ENCODE assay signal across 8 mouse cellular contexts in the genomic region with DNA sequence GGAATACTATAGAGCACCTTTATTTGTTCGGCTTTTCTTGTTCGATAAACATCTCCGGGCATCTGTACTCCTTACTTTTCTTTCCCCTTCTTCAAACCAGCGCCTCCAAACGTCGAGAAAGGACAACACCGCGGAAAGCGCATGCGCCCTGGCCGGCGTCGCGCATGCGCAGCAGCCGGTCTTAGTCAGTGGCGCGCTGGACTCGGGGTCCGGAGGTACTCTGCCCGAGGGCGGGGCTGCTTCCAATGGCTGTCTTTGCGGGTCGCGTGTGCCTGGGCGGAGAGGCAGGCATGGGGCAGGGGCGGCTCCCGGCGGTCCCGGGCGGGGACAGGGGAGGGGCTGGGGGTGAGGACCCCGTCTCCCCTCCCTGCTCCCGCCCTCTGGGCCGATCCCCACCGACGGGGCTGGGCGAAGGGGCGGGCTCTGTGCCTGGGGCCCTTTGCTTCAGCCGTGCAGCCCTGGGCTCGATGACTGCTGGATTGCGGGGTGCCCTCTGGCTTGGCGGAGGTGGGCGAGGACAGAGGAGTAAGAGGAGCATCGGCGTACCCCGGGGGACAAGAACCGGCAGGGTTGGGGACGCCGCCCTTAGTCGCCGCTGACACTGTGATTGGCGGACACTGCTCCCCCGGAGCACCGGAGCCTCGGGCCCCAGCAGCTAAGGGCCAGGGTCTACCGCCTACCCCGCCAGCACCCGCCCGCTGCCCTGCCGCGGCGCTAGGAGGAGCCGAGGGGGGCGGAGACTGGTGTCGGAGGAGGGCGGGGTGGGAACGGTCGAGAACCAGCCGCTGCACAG. TPM values are rescaled to one million over a fixed set of nuclear protein-coding genes. Genes with fewer than 3 reads are reported as not detected.
DNase-seq lines count a peak whose midpoint lies in the region; ATAC-seq and TF ChIP-seq lines count a peak whose summit lies in the region.

A gene (minus strand): TSS at position 101 of the 793 bp plus-strand sequence.
A gene (plus strand): TSS at position 165 of the 793 bp plus-strand sequence.

- under 1% methylated on average over 67 of the region's 69 CpGs for WGBS in embryonic facial prominence, embryonic 13.5 days
- under 1% methylated on average over 69 of the region's 69 CpGs for WGBS in heart, adult 2 months
- WGBS in limb, embryonic 13.5 days: under 1% methylated on average over 59 of the region's 69 CpGs
- WGBS in midbrain, embryonic 16.5 days: under 1% methylated on average over 63 of the region's 69 CpGs

- intact Hi-C loops in heart, adult 2 months (cut with DNase I): loop anchor here (2.0 to 10.0 kb wide), 5 partner anchors 79 to 865 kb away; a partner anchor contains a TSS

- peak; percentile 95 for DNase-seq in 3134 (ENCODE audit: extremely low read depth, insufficient read length, low spot score)
- peak; percentile 95 to 97 for DNase-seq in adrenal gland, postnatal 36 days
- peak; percentile 93 to 95 for DNase-seq in heart, adult 2 months
- peak; percentile 92 to 93 for DNase-seq in kidney, adult 8-10 months
- peak; percentile 90 to 92 for DNase-seq in spleen, postnatal 10 days (ENCODE audit: low spot score in 2 of 2)

- H3K27me3 ChIP-seq in embryonic facial prominence, embryonic 13.5 days: no peaks in the 10 kb centered on the region
- no peaks in the 10 kb centered on the region for H3K27me3 ChIP-seq in heart, adult 2 months (ENCODE audit: control insufficient read depth, insufficient read depth, low read length)
- H3K27me3 ChIP-seq in limb, embryonic 13.5 days: no peaks in the 10 kb centered on the region
- no peaks in the 10 kb centered on the region for H3K27me3 ChIP-seq in midbrain, embryonic 16.5 days (ENCODE audit: control insufficient read depth, insufficient read depth, low read depth, low read length)

- H3K9me3 ChIP-seq in embryonic facial prominence, embryonic 13.5 days: 0 out of 2 replicates have a peak, but pooled peaks cover 3% of the 10 kb centered on the region
- no peaks in the 10 kb centered on the region for H3K9me3 ChIP-seq in limb, embryonic 13.5 days
- no peaks in the 10 kb centered on the region for H3K9me3 ChIP-seq in midbrain, embryonic 16.5 days (replicated peaks; ENCODE audit: control insufficient read depth, low read length, poor library complexity, severe bottlenecking)

- peak within 1 kb of the TSS; percentile 88 for H3K9ac ChIP-seq in embryonic facial prominence, embryonic 13.5 days
- H3K9ac ChIP-seq in heart, adult 2 months (ENCODE audit: low read depth, low read length): peak within 1 kb of the TSS; percentile 90
- H3K9ac ChIP-seq in limb, embryonic 13.5 days: peak within 1 kb of the TSS; percentile 76
- peak within 1 kb of the TSS; percentile 92 for H3K9ac ChIP-seq in midbrain, embryonic 16.5 days (ENCODE audit: low read depth, low read length)

- TF ChIP-seq CTCF in heart, adult 2 months (IDR thresholded peaks at IDR 0.05): peak; percentile 38

- peaks cover 25% of the 10 kb centered on the region for H3K4me1 ChIP-seq in embryonic facial prominence, embryonic 13.5 days
- H3K4me1 ChIP-seq in heart, adult 2 months (ENCODE audit: control insufficient read depth, insufficient read depth, low read length): peaks cover 8% of the 10 kb centered on the region
- H3K4me1 ChIP-seq in limb, embryonic 13.5 days: peaks cover 24% of the 10 kb centered on the region
- peaks cover 32% of the 10 kb centered on the region for H3K4me1 ChIP-seq in midbrain, embryonic 16.5 days (ENCODE audit: control insufficient read depth, insufficient read depth, low read length)

- H3K79me2 ChIP-seq in heart, adult 2 months (replicated peaks; ENCODE audit: control insufficient read depth, insufficient read depth, low read length): peaks cover 7% of the 10 kb centered on the region

- peak within 1 kb of the TSS; percentile 78 for H3K4me2 ChIP-seq in embryonic facial prominence, embryonic 13.5 days
- H3K4me2 ChIP-seq in limb, embryonic 13.5 days (replicated peaks): peak within 1 kb of the TSS; percentile 87
- peak within 1 kb of the TSS; percentile 98 for H3K4me2 ChIP-seq in midbrain, embryonic 16.5 days (ENCODE audit: low read length)

- peak within 1 kb of the TSS; percentile 96 for H3K27ac ChIP-seq in embryonic facial prominence, embryonic 13.5 days
- H3K27ac ChIP-seq in heart, adult 2 months: peak within 1 kb of the TSS; percentile 98
- peak within 1 kb of the TSS; percentile 94 for H3K27ac ChIP-seq in limb, embryonic 13.5 days
- H3K27ac ChIP-seq in midbrain, embryonic 16.5 days (ENCODE audit: low read length): peak within 1 kb of the TSS; percentile 94

- no peaks in the 10 kb centered on the region for H3K36me3 ChIP-seq in embryonic facial prominence, embryonic 13.5 days
- peaks cover 3% of the 10 kb centered on the region for H3K36me3 ChIP-seq in heart, adult 2 months (ENCODE audit: control insufficient read depth, insufficient read depth, low read length)
- no peaks in the 10 kb centered on the region for H3K36me3 ChIP-seq in limb, embryonic 13.5 days
- no peaks in the 10 kb centered on the region for H3K36me3 ChIP-seq in midbrain, embryonic 16.5 days (ENCODE audit: control insufficient read depth, insufficient read depth, low read length)

- TF ChIP-seq POLR2A in heart, adult 2 months (IDR thresholded peaks at IDR 0.05; ENCODE audit: insufficient read depth, low read depth, low read length): peak; percentile 9; the same call in 1 of the 2 replicates

- no peak for TF ChIP-seq EP300 in heart, adult 2 months (IDR thresholded peaks at IDR 0.05; ENCODE audit: insufficient read depth, low read depth, low read length)

- peak; percentile 94 for ATAC-seq in embryonic facial prominence, embryonic 13.5 days (ENCODE audit: insufficient number of reproducible peaks, insufficient read depth, low FRiP score, low TSS enrichment, low read depth)
- ATAC-seq in limb, embryonic 13.5 days (ENCODE audit: low FRiP score, low read depth): peak; percentile 96
- ATAC-seq in midbrain, embryonic 16.5 days: peak; percentile 96

- H3K4me3 ChIP-seq in embryonic facial prominence, embryonic 13.5 days: peak within 1 kb of the TSS; percentile 76
- H3K4me3 ChIP-seq in heart, adult 2 months: peak within 1 kb of the TSS; percentile 87
- peak within 1 kb of the TSS; percentile 68 for H3K4me3 ChIP-seq in limb, embryonic 13.5 days
- H3K4me3 ChIP-seq in midbrain, embryonic 16.5 days (ENCODE audit: low read depth, low read length): peak within 1 kb of the TSS; percentile 89

RNA-seq across cellular contexts. Expression of the first gene that starts in this region (rescaled TPM):
- 1 to 10 TPM; 7.2 to 7.3 TPM for total RNA-seq in adrenal gland, postnatal 36 days (2021)
- polyA plus RNA-seq in embryonic facial prominence, embryonic 13.5 days (2015; fragmentation: Nextera tagmentation; extraction: Ambion mirVana): 27.1 and 30.0 TPM in 2 replicates
- 1 to 10 TPM; 2.3 to 2.5 TPM for total RNA-seq in heart, adult 2 months (2021)
- 0.86 and 1.3 TPM in 2 replicates for polyA plus RNA-seq in heart, adult 2 months (2012; rRNA removed)
- 24.9 and 25.0 TPM in 2 replicates for polyA plus RNA-seq in limb, embryonic 13.5 days (2015; fragmentation: Nextera tagmentation; extraction: Ambion mirVana)
- 15.9 and 17.8 TPM in 2 replicates for polyA plus RNA-seq in midbrain, embryonic 16.5 days (2015; fragmentation: Nextera tagmentation; extraction: Ambion mirVana)

RNA-seq across cellular contexts. Expression of the second gene that starts in this region (rescaled TPM):
- total RNA-seq in adrenal gland, postnatal 36 days (2021): 10 to 100 TPM; 19.9 to 22.6 TPM
- polyA plus RNA-seq in embryonic facial prominence, embryonic 13.5 days (2015; fragmentation: Nextera tagmentation; extraction: Ambion mirVana): 36.9 and 43.2 TPM in 2 replicates
- total RNA-seq in heart, adult 2 months (2021): 100 to 1,000 TPM; 120 to 121 TPM
- polyA plus RNA-seq in heart, adult 2 months (2012; rRNA removed): 47.8 and 79.5 TPM in 2 replicates
- 38.3 and 40.3 TPM in 2 replicates for polyA plus RNA-seq in limb, embryonic 13.5 days (2015; fragmentation: Nextera tagmentation; extraction: Ambion mirVana)
- polyA plus RNA-seq in midbrain, embryonic 16.5 days (2015; fragmentation: Nextera tagmentation; extraction: Ambion mirVana): 33.6 and 38.6 TPM in 2 replicates

Comparison
In these comparisons a context has a peak if more than half of its experiments do, and no peak if none do; other contexts are left out.
1. Peak in every context shown above with its lines: DNase-seq, ATAC-seq, H3K4me3 ChIP-seq and H3K27ac ChIP-seq.
2. RNA of the second gene that starts in this region (total RNA-seq): 120 to 121 TPM in heart, adult 2 months; 19.9 to 22.6 TPM in adrenal gland, postnatal 36 days; every median in the first group is over 4 times any median in the second.